Mouse (Mus musculus): ENCODE measurements around the gene Socs7.
"Not testable (repeated sequence)": the region's sequence is repeated elsewhere in the genome, so short reads cannot be mapped to it uniquely, and the experiment has no call there.

Socs7 gene

GRCm38 (mm10) chr11:97361948-97362648 is at the start of gene Socs7:
Socs7 (plus strand) TSS chr11:97362551.
- DNase-seq, result peak; percentile 95

GRCm38 (mm10) chr11:97312871-97313270 is 49.5 kb upstream of the Socs7 start:
- DNase-seq, result not testable (repeated sequence)

- no peak for DNase-seq
Measured at GRCm38 (mm10) chr11:97314110-97314509, 48.2 kb upstream of the Socs7 start.

GRCm38 (mm10) chr11:97314751-97315503 is 47.4 kb upstream of the Socs7 start:
- DNase-seq, result no peak

- peak; percentile 99 for DNase-seq
Measured at GRCm38 (mm10) chr11:97315504-97316503, 46.5 kb upstream of the Socs7 start, which contains the start of gene Mrpl45. Mrpl45 (plus strand) TSS chr11:97315716.

GRCm38 (mm10) chr11:97321197-97321596 is 41.2 kb upstream of the Socs7 start:
- DNase-seq, result no peak

- not testable (repeated sequence) for DNase-seq
Measured at GRCm38 (mm10) chr11:97321894-97322600, 40.3 kb upstream of the Socs7 start.

GRCm38 (mm10) chr11:97325224-97325623 is 37.1 kb upstream of the Socs7 start:
- DNase-seq, result no peak

- peak; percentile 59 for DNase-seq
Measured at GRCm38 (mm10) chr11:97328148-97328547, 34.2 kb upstream of the Socs7 start.

GRCm38 (mm10) chr11:97330315-97330714 is 32.0 kb upstream of the Socs7 start:
- no peak for DNase-seq

GRCm38 (mm10) chr11:97331231-97332190 is 30.8 kb upstream of the Socs7 start:
- DNase-seq, result no peak

- no peak for DNase-seq
Measured at GRCm38 (mm10) chr11:97333044-97333443, 29.3 kb upstream of the Socs7 start.

- no peak for DNase-seq
Measured at GRCm38 (mm10) chr11:97333896-97334295, 28.5 kb upstream of the Socs7 start.

GRCm38 (mm10) chr11:97334400-97334799 is 28.0 kb upstream of the Socs7 start:
- DNase-seq, result no peak

GRCm38 (mm10) chr11:97336238-97336637 is 26.1 kb upstream of the Socs7 start:
- DNase-seq, result no peak

- DNase-seq, result no peak
Measured at GRCm38 (mm10) chr11:97336751-97337345, 25.5 kb upstream of the Socs7 start.

- no peak for DNase-seq
Measured at GRCm38 (mm10) chr11:97337363-97337762, 25.0 kb upstream of the Socs7 start.

GRCm38 (mm10) chr11:97338302-97338976 is 23.9 kb upstream of the Socs7 start:
- DNase-seq, result no peak

GRCm38 (mm10) chr11:97338977-97339315 is 23.4 kb upstream of the Socs7 start:
- DNase-seq, result peak; percentile 19

- no peak for DNase-seq
Measured at GRCm38 (mm10) chr11:97343175-97343574, 19.2 kb upstream of the Socs7 start.

Measured in right cerebral cortex, postnatal 25 days (tissue).